8 mouse cellular contexts compared by ENCODE assay signal in the genomic region with DNA sequence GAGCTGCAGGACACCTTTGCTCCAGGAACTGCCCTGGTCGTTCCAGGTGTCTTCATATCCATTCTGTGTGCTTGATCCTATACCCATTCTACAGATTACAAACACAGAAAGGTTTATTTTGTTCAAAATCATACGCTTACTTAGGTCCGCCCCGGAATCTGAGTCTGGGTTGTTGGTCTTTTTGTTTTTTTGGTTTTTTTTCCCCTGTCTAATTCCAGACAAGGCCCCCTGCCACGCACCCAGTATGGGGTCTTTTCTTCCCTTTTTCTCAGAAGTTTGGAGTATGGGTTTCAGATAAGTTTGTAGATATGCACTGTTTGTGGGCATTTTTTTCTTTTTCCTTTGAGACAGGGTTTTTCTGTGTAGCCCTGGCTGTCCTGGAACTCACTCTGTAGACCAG. TPM values are rescaled to one million over a fixed set of nuclear protein-coding genes. Genes with fewer than 3 reads are reported as not detected.
A peak's percentile ranks its signal among the peaks of the same experiment; 100 is the strongest.
DNase-seq lines count a peak whose midpoint lies in the region; ATAC-seq and TF ChIP-seq lines count a peak whose summit lies in the region.

No protein-coding gene starts in this region.

- 6% methylated on average over 5 of the region's 5 CpGs for WGBS in spleen, adult 2 months
- WGBS in limb, embryonic 14.5 days: 8% methylated on average over 5 of the region's 5 CpGs
- WGBS in stomach, embryonic 16.5 days: 6% methylated on average over 5 of the region's 5 CpGs

- H3K27ac ChIP-seq in spleen, adult 2 months (ENCODE audit: insufficient read depth, low read length): peak overlapping the region; percentile 95
- H3K27ac ChIP-seq in limb, embryonic 14.5 days (replicated peaks; ENCODE audit: low read depth, low read length): peak overlapping the region; percentile 77
- peak overlapping the region; percentile 95 for H3K27ac ChIP-seq in stomach, embryonic 16.5 days (ENCODE audit: low read length)

- H3K9ac ChIP-seq in limb, embryonic 14.5 days (ENCODE audit: low read depth, low read length, severe bottlenecking): peak overlapping the region; percentile 76
- peak overlapping the region; percentile 91 for H3K9ac ChIP-seq in stomach, embryonic 16.5 days (ENCODE audit: low read length)

- H3K4me2 ChIP-seq in limb, embryonic 14.5 days (replicated peaks; ENCODE audit: low read depth, low read length, severe bottlenecking): peak overlapping the region; percentile 63
- peak overlapping the region; percentile 94 for H3K4me2 ChIP-seq in stomach, embryonic 16.5 days (ENCODE audit: low read depth, low read length)

- ATAC-seq in cerebellum, adult (ENCODE audit: insufficient number of reproducible peaks, low FRiP score, low TSS enrichment): no peak
- no peak for ATAC-seq in limb, embryonic 14.5 days (ENCODE audit: low FRiP score, low read depth)
- no peak for ATAC-seq in stomach, embryonic 16.5 days (ENCODE audit: insufficient read depth, low FRiP score)

- H3K9me3 ChIP-seq in limb, embryonic 14.5 days (ENCODE audit: control insufficient read depth, low read length): no peaks in the 10 kb centered on the region
- no peaks in the 10 kb centered on the region for H3K9me3 ChIP-seq in stomach, embryonic 16.5 days (replicated peaks; ENCODE audit: control insufficient read depth, low read length)

- peak overlapping the region; percentile 89 for H3K4me3 ChIP-seq in spleen, adult 2 months (ENCODE audit: extremely low read depth, insufficient read depth, insufficient read length)
- peak overlapping the region; percentile 86 for H3K4me3 ChIP-seq in limb, embryonic 14.5 days (replicated peaks; ENCODE audit: low read length)
- H3K4me3 ChIP-seq in stomach, embryonic 16.5 days (replicated peaks; ENCODE audit: low read length): peak overlapping the region; percentile 88

- H3K27me3 ChIP-seq in spleen, adult 2 months (ENCODE audit: control insufficient read depth, insufficient read depth, low read length): no peaks in the 10 kb centered on the region
- no peaks in the 10 kb centered on the region for H3K27me3 ChIP-seq in limb, embryonic 14.5 days (ENCODE audit: control insufficient read depth, insufficient read depth, low read length)
- no peaks in the 10 kb centered on the region for H3K27me3 ChIP-seq in stomach, embryonic 16.5 days (ENCODE audit: control insufficient read depth, insufficient read depth, low read length)

- DNase-seq in cerebellum, postnatal 10 days: peak; percentile 37 to 58
- DNase-seq in spleen, adult 2 months (ENCODE audit: low read depth in 1 of 2, low spot score in 2 of 2): no peak
- DNase-seq in spleen, postnatal 10 days (ENCODE audit: low spot score in 2 of 2): no peak
- no peak for DNase-seq in limb, embryonic 14.5 days (ENCODE audit: low spot score)
- DNase-seq in frontal cortex, postnatal 14 days (ENCODE audit: low spot score in 2 of 2): no peak
- DNase-seq in thymus, postnatal 14 days: no peak

- TF ChIP-seq POLR2A in spleen, adult 2 months (IDR thresholded peaks at IDR 0.05; ENCODE audit: low read depth, low read length): no peak
- no peak for TF ChIP-seq POLR2A in limb, embryonic 14.5 days (IDR thresholded peaks at IDR 0.05; ENCODE audit: borderline replicate concordance, extremely low read depth, insufficient read depth, insufficient read length)

- H3K4me1 ChIP-seq in spleen, adult 2 months (ENCODE audit: control insufficient read depth, insufficient read depth, insufficient read length): peaks cover 2% of the 10 kb centered on the region; the same call in 1 of the 2 replicates
- peaks cover 8% of the 10 kb centered on the region; the same call in 1 of the 2 replicates for H3K4me1 ChIP-seq in limb, embryonic 14.5 days (ENCODE audit: control insufficient read depth, insufficient read depth, low read length)
- peaks cover 10% of the 10 kb centered on the region for H3K4me1 ChIP-seq in stomach, embryonic 16.5 days (ENCODE audit: control insufficient read depth, insufficient read depth, low read length)

- TF ChIP-seq CTCF in spleen, adult 2 months (IDR thresholded peaks at IDR 0.05; ENCODE audit: extremely low read depth, insufficient read depth, insufficient read length, insufficient replicate concordance): no peak

- H3K36me3 ChIP-seq in spleen, adult 2 months (ENCODE audit: control insufficient read depth, insufficient read depth, low read length): peaks cover 1% of the 10 kb centered on the region; the same call in 1 of the 2 replicates
- peaks cover 29% of the 10 kb centered on the region for H3K36me3 ChIP-seq in limb, embryonic 14.5 days (ENCODE audit: control insufficient read depth, insufficient read depth, low read length)
- H3K36me3 ChIP-seq in stomach, embryonic 16.5 days (ENCODE audit: control insufficient read depth, insufficient read depth, low read length): peaks cover 2% of the 10 kb centered on the region; the same call in 1 of the 2 replicates

RNA-seq across cellular contexts. Expression of gene Fam216a, which starts 0.7 kb away (rescaled TPM):
- polyA plus RNA-seq in spleen, adult 2 months (2012; rRNA removed): 7.4 and 10.0 TPM in 2 replicates
- polyA plus RNA-seq in limb, embryonic 14.5 days (2012; rRNA removed): 79.1 and 80.4 TPM in 2 replicates
- polyA plus RNA-seq in limb, embryonic 14.5 days (2014; fragmentation: Nextera tagmentation; extraction: Ambion mirVana): 78.1 and 82.8 TPM in 2 replicates
- polyA plus RNA-seq in stomach, embryonic 16.5 days (2015; fragmentation: Nextera tagmentation; extraction: Ambion mirVana): 35.4 and 35.8 TPM in 2 replicates

RNA-seq across cellular contexts. Expression of gene Gpn3, which starts 1.2 kb away (rescaled TPM):
- polyA plus RNA-seq in spleen, adult 2 months (2012; rRNA removed): 55.5 and 75.5 TPM in 2 replicates
- 73.1 and 74.2 TPM in 2 replicates for polyA plus RNA-seq in limb, embryonic 14.5 days (2012; rRNA removed)
- polyA plus RNA-seq in limb, embryonic 14.5 days (2014; fragmentation: Nextera tagmentation; extraction: Ambion mirVana): 63.4 and 64.1 TPM in 2 replicates
- 57.0 and 57.9 TPM in 2 replicates for polyA plus RNA-seq in stomach, embryonic 16.5 days (2015; fragmentation: Nextera tagmentation; extraction: Ambion mirVana)

RNA-seq across cellular contexts. Expression of gene Vps29, which starts 18.7 kb away (rescaled TPM):
- polyA plus RNA-seq in spleen, adult 2 months (2012; rRNA removed): 19.5 and 21.9 TPM in 2 replicates
- 90.6 and 106 TPM in 2 replicates for polyA plus RNA-seq in limb, embryonic 14.5 days (2012; rRNA removed)
- 212 and 216 TPM in 2 replicates for polyA plus RNA-seq in limb, embryonic 14.5 days (2014; fragmentation: Nextera tagmentation; extraction: Ambion mirVana)
- polyA plus RNA-seq in stomach, embryonic 16.5 days (2015; fragmentation: Nextera tagmentation; extraction: Ambion mirVana): 203 and 220 TPM in 2 replicates

RNA-seq across cellular contexts. Expression of gene Arpc3, which starts 18.8 kb away (rescaled TPM):
- 134 and 154 TPM in 2 replicates for polyA plus RNA-seq in spleen, adult 2 months (2012; rRNA removed)
- polyA plus RNA-seq in limb, embryonic 14.5 days (2012; rRNA removed): 180 and 241 TPM in 2 replicates
- 46.2 and 51.0 TPM in 2 replicates for polyA plus RNA-seq in limb, embryonic 14.5 days (2014; fragmentation: Nextera tagmentation; extraction: Ambion mirVana)
- polyA plus RNA-seq in stomach, embryonic 16.5 days (2015; fragmentation: Nextera tagmentation; extraction: Ambion mirVana): 161 and 164 TPM in 2 replicates

RNA-seq across cellular contexts. Expression of gene Rad9b, which starts 18.8 kb away (rescaled TPM):
- 3.8 and 4.5 TPM in 2 replicates for polyA plus RNA-seq in spleen, adult 2 months (2012; rRNA removed)
- polyA plus RNA-seq in limb, embryonic 14.5 days (2012; rRNA removed): 17.3 and 19.1 TPM in 2 replicates
- 9.7 and 10.0 TPM in 2 replicates for polyA plus RNA-seq in limb, embryonic 14.5 days (2014; fragmentation: Nextera tagmentation; extraction: Ambion mirVana)
- 10.7 and 10.8 TPM in 2 replicates for polyA plus RNA-seq in stomach, embryonic 16.5 days (2015; fragmentation: Nextera tagmentation; extraction: Ambion mirVana)

Comparison
In these comparisons a context has a peak if more than half of its experiments do, and no peak if none do; other contexts are left out.
1. DNase-seq: peak in cerebellum, postnatal 10 days (2 of 2); none in spleen, adult 2 months (0 of 2), spleen, postnatal 10 days (0 of 2), limb, embryonic 14.5 days (single experiment), frontal cortex, postnatal 14 days (0 of 2) and thymus, postnatal 14 days (single experiment).
2. Peak in every context shown above with its lines, with median percentiles within 50 percentile points of each other: H3K27ac ChIP-seq and H3K4me3 ChIP-seq.